Mouse (Mus musculus) embryo, embryonic 11 days (tissue): ENCODE data around the gene Mcm3ap.

Experiments used
- DNase-seq: peaks from one replicate; pipeline ENCODE4 v3.0.0-alpha.2; 2015

Gene Mcm3ap

GRCm38 (mm10) chr10:76468203-76469162 lies at the start of gene Mcm3ap, which contains the start of gene Ybey:
Gene Mcm3ap (plus strand): TSS chr10:76468927.
Gene Ybey (minus strand): TSS chr10:76469114.
- peak; percentile 94 for DNase-seq

DNA sequence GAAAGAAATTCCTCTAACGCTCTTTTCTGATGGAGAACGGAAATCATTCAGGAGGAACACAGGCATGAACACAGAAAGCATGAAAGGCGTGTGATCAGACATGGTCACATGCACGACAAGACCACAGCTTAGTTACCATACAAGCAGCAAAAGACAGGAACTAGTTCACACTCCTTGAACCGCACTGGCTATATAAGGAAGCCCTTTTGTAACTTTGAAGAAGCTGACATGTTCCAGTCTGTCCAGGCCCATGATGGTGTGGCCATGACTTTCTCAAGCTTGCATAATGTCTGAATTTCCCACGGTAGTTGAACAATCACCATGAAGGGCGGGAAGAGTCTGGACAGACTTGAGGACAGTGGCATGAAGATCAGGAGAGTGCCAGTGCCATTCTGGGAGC lies 43.1 kb upstream of the Mcm3ap start:
- DNase-seq = no peak

DNA sequence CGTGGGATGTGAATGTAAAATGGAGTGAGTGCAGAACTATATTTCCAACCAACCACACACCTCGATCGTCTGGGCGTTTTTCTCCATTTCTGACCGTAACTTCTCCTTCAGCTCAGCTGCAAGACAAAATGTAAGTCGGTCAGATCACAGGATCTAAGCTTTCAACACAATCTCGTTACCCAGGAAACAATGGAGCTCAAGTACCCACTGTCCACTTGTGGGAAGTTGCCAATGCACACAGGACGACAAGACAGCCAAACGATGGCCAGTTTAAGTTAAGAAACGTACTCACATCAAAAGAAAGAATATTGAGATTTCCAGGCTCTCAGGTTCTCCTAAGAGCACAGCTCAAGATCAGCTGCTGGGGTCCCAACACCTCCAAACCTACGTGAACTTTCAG lies 34.8 kb upstream of the Mcm3ap start:
- no peak for DNase-seq

- no peak for DNase-seq
Observed at GRCm38 (mm10) chr10:76439107-76439890, 29.4 kb upstream of the Mcm3ap start.

GRCm38 (mm10) chr10:76440281-76440680 lies 28.4 kb upstream of the Mcm3ap start, which contains the start of gene AC141477.1:
Gene AC141477.1 (minus strand): TSS chr10:76440444.
- DNase-seq = no peak

DNA sequence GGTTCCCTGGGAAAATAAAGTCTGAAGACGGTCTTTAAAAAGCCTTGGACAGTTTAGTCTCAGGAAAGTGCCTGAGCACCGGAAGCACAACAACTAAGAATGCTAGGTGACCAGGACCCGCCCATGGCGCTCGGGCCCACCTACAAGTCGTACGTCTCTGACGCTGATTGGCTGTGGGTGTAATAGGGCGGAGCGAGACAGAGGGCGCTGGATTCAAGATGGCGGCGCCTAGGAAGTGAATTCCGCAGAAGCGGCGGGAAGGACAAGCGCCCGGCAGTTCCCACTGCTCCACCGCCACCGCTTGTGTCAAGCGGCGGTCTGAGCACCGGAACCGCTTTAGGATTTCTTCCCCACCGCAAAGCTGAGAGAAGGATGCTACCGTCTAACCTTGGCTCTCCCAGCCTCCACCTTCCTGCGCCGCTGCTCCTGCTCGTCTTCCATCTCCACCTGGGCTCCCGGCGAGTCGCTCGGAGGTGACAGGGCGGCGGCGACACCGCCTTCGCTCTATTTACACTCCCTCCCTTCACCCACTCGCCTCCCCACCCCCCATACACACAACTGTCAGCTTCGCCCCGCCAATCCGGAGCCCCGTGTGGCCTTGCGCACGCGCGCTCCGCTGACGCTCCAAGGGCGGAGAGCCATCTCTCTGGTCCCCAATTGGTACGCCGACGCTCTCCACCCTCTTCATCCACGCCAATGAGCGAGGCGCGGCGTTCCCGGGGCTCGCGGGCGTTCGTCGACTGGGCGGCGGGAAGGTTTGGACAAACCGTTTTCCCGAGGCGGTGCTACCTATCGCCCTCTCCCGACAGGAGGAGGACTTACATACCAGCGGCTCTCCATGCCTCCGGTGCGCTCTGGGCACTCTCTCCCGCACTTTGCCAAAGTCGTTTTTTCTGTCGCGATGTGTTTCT lies 26.3 kb upstream of the Mcm3ap start, which contains the start of gene Pcnt:
TSS of gene Pcnt (minus strand) at position 609 of the 911 bp plus-strand sequence.
- peak; percentile 99 for DNase-seq

GRCm38 (mm10) chr10:76445996-76446681 lies 22.6 kb upstream of the Mcm3ap start:
- DNase-seq = no peak

- DNase-seq = no peak
Observed at GRCm38 (mm10) chr10:76447406-76448229, 21.1 kb upstream of the Mcm3ap start.

DNA sequence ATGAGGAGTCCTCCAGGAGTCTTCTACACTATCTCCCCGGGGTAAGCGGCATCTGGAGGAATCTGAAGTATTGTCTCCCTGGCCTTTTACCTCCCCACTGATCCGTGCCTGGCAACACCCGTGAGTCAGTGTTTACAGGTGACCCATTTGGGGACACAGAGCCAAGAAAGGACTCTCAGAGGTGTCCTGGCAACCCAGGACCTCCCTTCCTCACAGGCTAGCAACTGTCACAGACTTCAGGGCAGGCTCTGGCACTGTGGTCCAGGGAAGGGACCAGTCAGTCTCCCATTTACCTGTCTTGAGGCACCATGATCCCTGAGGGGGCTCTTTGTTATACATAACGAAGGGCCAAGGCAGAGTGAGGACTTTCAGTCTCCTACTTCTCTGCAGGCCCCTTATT lies 19.9 kb upstream of the Mcm3ap start, which contains the start of gene 2610028H24Rik:
TSS of gene 2610028H24Rik (plus strand) at position 231 of the 400 bp plus-strand sequence.
- DNase-seq = no peak

DNA sequence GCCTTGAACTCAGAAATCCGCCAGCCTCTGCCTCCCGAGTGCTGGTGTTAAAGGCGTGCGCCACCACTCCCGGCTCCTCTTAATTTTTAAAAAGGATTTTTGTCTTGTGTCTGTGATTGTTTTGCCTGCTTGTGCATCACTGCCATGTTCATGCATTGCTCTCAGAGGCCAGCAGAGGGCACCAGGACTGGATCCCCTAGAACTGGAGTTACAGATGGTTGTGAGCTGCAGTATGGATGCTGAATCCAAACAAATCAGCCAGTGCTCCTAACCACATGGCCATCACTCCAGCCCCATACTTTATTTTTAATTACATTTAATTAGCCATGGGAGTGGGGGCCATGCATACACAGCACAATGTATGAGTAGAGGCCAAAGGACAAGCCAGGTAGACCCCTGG lies 13.4 kb upstream of the Mcm3ap start:
- DNase-seq = peak; percentile 56

DNA sequence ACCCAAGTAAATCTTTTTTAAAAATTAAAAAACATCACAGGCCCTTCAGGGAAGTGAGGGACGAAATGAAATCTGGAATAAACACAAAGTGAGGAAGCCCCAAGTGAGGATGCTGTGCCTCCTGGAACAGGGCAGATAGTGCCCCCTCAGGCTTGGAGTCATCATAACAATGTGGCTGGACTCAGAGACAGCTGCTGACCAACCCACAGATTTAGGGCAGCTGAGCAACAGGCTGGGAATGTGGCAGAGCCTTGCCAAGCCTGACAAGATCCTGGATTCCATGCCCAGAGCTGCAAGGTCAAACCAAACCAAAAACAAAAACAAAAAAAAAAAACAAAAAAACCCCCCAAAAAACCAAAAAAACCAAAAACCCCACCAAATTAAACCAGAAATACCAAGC lies 7.5 kb upstream of the Mcm3ap start:
- DNase-seq = no peak

DNA sequence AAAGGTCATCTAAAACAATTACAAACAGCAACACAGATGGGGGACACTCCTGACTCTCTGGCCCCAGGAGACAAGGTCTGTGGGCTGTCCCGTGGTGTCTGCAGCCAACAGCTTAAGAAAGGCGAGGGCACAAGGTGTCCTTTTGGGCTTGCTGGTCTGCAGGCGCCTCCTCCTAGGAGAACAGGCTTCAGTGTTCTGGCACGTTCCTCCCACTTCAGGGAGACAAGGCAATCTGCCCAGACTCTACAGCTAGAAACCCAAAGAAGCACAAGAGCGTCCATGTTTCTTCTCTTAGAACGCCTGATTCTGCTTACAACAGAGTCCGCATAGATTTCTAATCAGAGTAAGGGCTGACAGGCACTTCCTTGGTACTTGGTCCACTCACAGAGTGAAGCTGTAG lies 6.4 kb upstream of the Mcm3ap start:
- DNase-seq = no peak

DNA sequence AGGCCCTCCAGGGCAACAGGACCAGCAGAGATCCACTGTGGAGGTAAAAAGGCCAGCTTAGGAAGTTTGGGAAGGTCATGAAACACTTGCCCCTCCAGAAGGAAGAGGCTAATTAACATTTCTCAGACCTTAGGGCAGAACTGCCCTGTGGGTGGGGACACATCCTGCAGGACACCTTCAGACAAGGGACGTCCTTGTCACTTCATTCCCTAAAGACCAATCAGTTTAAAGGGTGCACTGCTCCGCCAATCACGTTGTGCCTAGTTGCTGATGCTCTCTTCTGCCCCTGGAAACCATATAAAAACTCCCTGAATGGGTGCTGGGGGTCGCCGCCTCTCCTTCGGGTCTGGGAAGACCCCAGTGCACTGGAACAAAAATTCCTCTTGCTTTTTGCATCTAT lies 6.0 kb upstream of the Mcm3ap start:
- DNase-seq = no peak

GRCm38 (mm10) chr10:76473759-76474158 lies 5.0 kb downstream of the Mcm3ap start:
- no peak for DNase-seq

DNA sequence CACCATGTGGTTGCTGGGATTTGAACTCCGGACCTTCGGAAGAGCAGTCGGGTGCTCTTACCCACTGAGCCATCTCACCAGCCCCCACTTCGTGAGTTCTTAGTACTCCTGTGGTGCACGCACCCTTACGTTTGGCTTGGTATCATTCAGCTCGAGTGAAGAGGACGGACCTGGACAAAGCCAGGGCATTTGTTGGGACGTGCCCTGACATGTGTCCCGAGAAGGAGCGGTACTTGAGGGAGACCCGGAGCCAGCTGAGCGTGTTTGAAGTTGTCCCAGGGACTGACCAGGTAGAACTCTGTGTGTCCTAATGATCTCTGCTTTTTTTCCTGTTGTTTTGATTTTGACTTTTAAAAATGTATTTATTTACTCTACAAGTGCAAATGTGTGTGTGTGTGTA lies 12.1 kb downstream of the Mcm3ap start:
- DNase-seq = no peak

- DNase-seq = no peak
Observed at GRCm38 (mm10) chr10:76481480-76481879, 12.8 kb downstream of the Mcm3ap start.

DNA sequence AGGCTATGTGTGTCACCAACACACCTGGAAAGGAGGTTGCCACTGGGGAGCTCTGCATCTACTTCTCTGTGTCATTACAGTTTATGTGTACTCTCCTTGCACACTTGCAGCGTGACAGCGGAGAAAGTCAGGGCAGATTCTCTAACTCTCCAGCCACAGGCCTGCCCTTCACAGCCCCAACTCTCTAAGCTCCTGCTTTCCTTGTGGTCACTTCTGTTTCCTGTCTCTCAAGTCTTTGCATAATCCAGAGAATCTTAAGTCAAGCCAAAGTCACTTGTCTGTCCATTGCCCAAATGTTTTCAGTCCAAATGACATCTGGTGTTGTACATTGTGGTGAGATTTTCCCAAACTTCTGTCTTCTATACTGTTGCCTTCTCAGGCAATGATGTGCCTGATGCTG lies 17.6 kb downstream of the Mcm3ap start:
- no peak for DNase-seq

- DNase-seq = no peak
Observed at GRCm38 (mm10) chr10:76488265-76488664, 19.5 kb downstream of the Mcm3ap start.

GRCm38 (mm10) chr10:76489205-76489604 lies 20.5 kb downstream of the Mcm3ap start:
- no peak for DNase-seq

DNA sequence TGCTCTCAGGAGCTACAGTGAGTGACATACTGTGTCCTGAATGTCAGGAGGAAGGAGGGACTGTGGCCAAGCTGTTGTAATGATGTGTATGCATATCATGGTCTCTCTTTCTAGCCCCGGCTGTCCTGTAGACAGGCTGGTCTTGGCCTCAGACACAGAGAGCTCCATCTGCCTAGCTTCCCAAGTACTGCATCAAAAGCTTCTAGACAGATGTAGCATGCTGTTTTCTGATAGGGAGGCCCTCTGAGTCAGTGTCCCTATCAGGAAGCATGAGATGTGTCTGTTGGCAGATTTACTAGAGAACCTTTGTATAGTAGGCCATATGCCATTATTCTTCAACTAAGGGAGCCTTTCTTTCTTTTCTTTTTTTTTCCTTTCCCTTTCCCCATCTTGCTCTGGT lies 24.8 kb downstream of the Mcm3ap start:
- no peak for DNase-seq

- no peak for DNase-seq
Observed at GRCm38 (mm10) chr10:76495501-76495900, 26.8 kb downstream of the Mcm3ap start.
